In genomic region chr15:91028962-91029361, GRCm38 (mm10) we compare ENCODE assay signal across 16 mouse cellular contexts. TPM values are rescaled to one million over a fixed set of nuclear protein-coding genes. Genes with fewer than 3 reads are reported as not detected.
DNase-seq lines count a peak whose midpoint lies in the region; ATAC-seq and TF ChIP-seq lines count a peak whose summit lies in the region.
"Had no signal": no experiment of that assay in that cellular context is flagged by ENCODE, and none has a peak within 500 bp of the region (broad histone marks: within the 10 kb centered on the region; RNA-seq: fewer than 3 reads in every experiment).

No protein-coding gene starts in this region.

- H3K9ac ChIP-seq in embryonic facial prominence, embryonic 13.5 days = no peak overlapping the region
- no peak overlapping the region for H3K9ac ChIP-seq in limb, embryonic 12.5 days (replicated peaks)
- no peak overlapping the region for H3K9ac ChIP-seq in forebrain, embryonic 16.5 days (replicated peaks; ENCODE audit: low read depth, low read length)
- H3K9ac ChIP-seq in midbrain, postnatal 0 days (replicated peaks; ENCODE audit: low read length, poor library complexity, severe bottlenecking) = no peak overlapping the region
- H3K9ac ChIP-seq: embryonic facial prominence, embryonic 12.5 days; liver, embryonic 13.5 days had no signal

- no peak for ATAC-seq in embryonic facial prominence, embryonic 13.5 days (ENCODE audit: insufficient number of reproducible peaks, insufficient read depth, low FRiP score, low TSS enrichment, low read depth)
- ATAC-seq in limb, embryonic 12.5 days (ENCODE audit: insufficient number of reproducible peaks, insufficient read depth, low FRiP score, low TSS enrichment, low read depth) = no peak
- ATAC-seq in forebrain, embryonic 16.5 days = no peak
- no peak for ATAC-seq in midbrain, postnatal 0 days (ENCODE audit: low FRiP score)

- H3K9me3 ChIP-seq in embryonic facial prominence, embryonic 13.5 days = no peaks in the 10 kb centered on the region
- H3K9me3 ChIP-seq in embryonic facial prominence, embryonic 10.5 days = 0 out of 2 replicates have a peak, but pooled peaks cover 4% of the 10 kb centered on the region
- peaks cover 6% of the 10 kb centered on the region; the same call in 1 of the 2 replicates for H3K9me3 ChIP-seq in limb, embryonic 12.5 days
- no peaks in the 10 kb centered on the region for H3K9me3 ChIP-seq in limb, embryonic 10.5 days (replicated peaks)
- H3K9me3 ChIP-seq in forebrain, embryonic 16.5 days (ENCODE audit: control insufficient read depth, low read length) = no peaks in the 10 kb centered on the region; the same call in 1 of the 2 replicates
- no peaks in the 10 kb centered on the region for H3K9me3 ChIP-seq in midbrain, postnatal 0 days (ENCODE audit: low read length)
- H3K9me3 ChIP-seq: liver, embryonic 13.5 days had no signal

- no peaks in the 10 kb centered on the region for H3K27me3 ChIP-seq in embryonic facial prominence, embryonic 13.5 days
- H3K27me3 ChIP-seq in embryonic facial prominence, embryonic 10.5 days (replicated peaks; ENCODE audit: low read depth, poor library complexity, severe bottlenecking) = no peaks in the 10 kb centered on the region
- no peaks in the 10 kb centered on the region for H3K27me3 ChIP-seq in limb, embryonic 12.5 days
- no peaks in the 10 kb centered on the region for H3K27me3 ChIP-seq in limb, embryonic 10.5 days (ENCODE audit: low read depth, poor library complexity, severe bottlenecking)
- H3K27me3 ChIP-seq in forebrain, embryonic 16.5 days (replicated peaks; ENCODE audit: control insufficient read depth, insufficient read depth, low read length) = no peaks in the 10 kb centered on the region
- no peaks in the 10 kb centered on the region for H3K27me3 ChIP-seq in midbrain, postnatal 0 days (ENCODE audit: insufficient read depth, low read length)
- H3K27me3 ChIP-seq: embryonic facial prominence, embryonic 12.5 days; liver, embryonic 13.5 days had no signal

- DNase-seq in embryonic facial prominence, embryonic 10.5 days (ENCODE audit: low spot score) = no peak
- DNase-seq in limb, embryonic 10.5 days (ENCODE audit: low spot score) = no peak
- DNase-seq in midbrain, postnatal 0 days (ENCODE audit: low spot score) = no peak
- no peak for DNase-seq in T-cell, adult 2 months (ENCODE audit: low spot score)
- DNase-seq in urinary bladder, adult 2 months (ENCODE audit: low spot score) = no peak
- DNase-seq: cerebellum, adult 9-10 months; gastrocnemius, postnatal 14 days; kidney, adult 18-20 months; layer of hippocampus, postnatal 36 days; liver, embryonic 13.5 days had no signal

- peaks cover 4% of the 10 kb centered on the region; the same call in 1 of the 2 replicates for H3K4me1 ChIP-seq in embryonic facial prominence, embryonic 13.5 days
- H3K4me1 ChIP-seq in embryonic facial prominence, embryonic 10.5 days = no peaks in the 10 kb centered on the region
- no peaks in the 10 kb centered on the region for H3K4me1 ChIP-seq in limb, embryonic 12.5 days (replicated peaks)
- no peaks in the 10 kb centered on the region for H3K4me1 ChIP-seq in limb, embryonic 10.5 days
- H3K4me1 ChIP-seq in forebrain, embryonic 16.5 days (replicated peaks; ENCODE audit: control insufficient read depth, insufficient read depth, low read length) = peaks cover 8% of the 10 kb centered on the region
- no peaks in the 10 kb centered on the region for H3K4me1 ChIP-seq in midbrain, postnatal 0 days (ENCODE audit: insufficient read depth, low read length)
- H3K4me1 ChIP-seq: embryonic facial prominence, embryonic 12.5 days; liver, embryonic 13.5 days had no signal

- H3K27ac ChIP-seq in embryonic facial prominence, embryonic 13.5 days = peak overlapping the region; percentile 60
- no peak overlapping the region for H3K27ac ChIP-seq in embryonic facial prominence, embryonic 10.5 days (replicated peaks)
- H3K27ac ChIP-seq in limb, embryonic 12.5 days = 0 out of 2 replicates have a peak overlapping the region, but pooled peaks have one; percentile 59
- no peak overlapping the region for H3K27ac ChIP-seq in limb, embryonic 10.5 days
- H3K27ac ChIP-seq in forebrain, embryonic 16.5 days (ENCODE audit: low read length) = peak overlapping the region; percentile 53
- H3K27ac ChIP-seq in midbrain, postnatal 0 days (ENCODE audit: low read depth, low read length) = peak overlapping the region; percentile 26
- H3K27ac ChIP-seq: embryonic facial prominence, embryonic 12.5 days; liver, embryonic 13.5 days had no signal

- no peak for TF ChIP-seq CTCF in midbrain, postnatal 0 days (IDR thresholded peaks at IDR 0.05)

- no peak overlapping the region for H3K4me3 ChIP-seq in embryonic facial prominence, embryonic 13.5 days
- no peak overlapping the region for H3K4me3 ChIP-seq in embryonic facial prominence, embryonic 10.5 days
- H3K4me3 ChIP-seq in limb, embryonic 12.5 days (replicated peaks) = no peak overlapping the region
- no peak overlapping the region for H3K4me3 ChIP-seq in limb, embryonic 10.5 days
- H3K4me3 ChIP-seq in forebrain, embryonic 16.5 days (replicated peaks; ENCODE audit: low read length) = no peak overlapping the region
- no peak overlapping the region for H3K4me3 ChIP-seq in midbrain, postnatal 0 days (ENCODE audit: low read depth, low read length)
- H3K4me3 ChIP-seq: embryonic facial prominence, embryonic 12.5 days; liver, embryonic 13.5 days had no signal

- WGBS in embryonic facial prominence, embryonic 13.5 days = 81% methylated on average over 10 of the region's 10 CpGs
- WGBS in embryonic facial prominence, embryonic 10.5 days = 90% methylated on average over 10 of the region's 10 CpGs
- 92% methylated on average over 10 of the region's 10 CpGs for WGBS in limb, embryonic 12.5 days
- 92% methylated on average over 10 of the region's 10 CpGs for WGBS in limb, embryonic 10.5 days
- 73% methylated on average over 10 of the region's 10 CpGs for WGBS in forebrain, embryonic 16.5 days
- WGBS in midbrain, postnatal 0 days = 88% methylated on average over 10 of the region's 10 CpGs

- no peaks in the 10 kb centered on the region for H3K36me3 ChIP-seq in embryonic facial prominence, embryonic 13.5 days
- peaks cover 10% of the 10 kb centered on the region for H3K36me3 ChIP-seq in embryonic facial prominence, embryonic 10.5 days (replicated peaks)
- H3K36me3 ChIP-seq in limb, embryonic 12.5 days = no peaks in the 10 kb centered on the region
- H3K36me3 ChIP-seq in limb, embryonic 10.5 days = no peaks in the 10 kb centered on the region
- no peaks in the 10 kb centered on the region for H3K36me3 ChIP-seq in forebrain, embryonic 16.5 days (ENCODE audit: control insufficient read depth, insufficient read depth)
- no peaks in the 10 kb centered on the region for H3K36me3 ChIP-seq in midbrain, postnatal 0 days (ENCODE audit: insufficient read depth, low read length)
- H3K36me3 ChIP-seq: embryonic facial prominence, embryonic 12.5 days; G1E; liver, embryonic 13.5 days had no signal

- H3K4me2 ChIP-seq in embryonic facial prominence, embryonic 13.5 days = no peak overlapping the region
- H3K4me2 ChIP-seq in limb, embryonic 12.5 days = no peak overlapping the region
- no peak overlapping the region for H3K4me2 ChIP-seq in forebrain, embryonic 16.5 days (ENCODE audit: low read length)
- H3K4me2 ChIP-seq in midbrain, postnatal 0 days (ENCODE audit: low read depth, low read length, poor library complexity, severe bottlenecking) = no peak overlapping the region
- H3K4me2 ChIP-seq: embryonic facial prominence, embryonic 12.5 days; liver, embryonic 13.5 days had no signal

RNA-seq across cellular contexts. Expression of gene Kif21a, which starts 20.8 kb away (rescaled TPM):
- polyA plus RNA-seq in embryonic facial prominence, embryonic 13.5 days (2015; fragmentation: Nextera tagmentation; extraction: Ambion mirVana) = 7.9 and 8.9 TPM in 2 replicates
- 9.2 and 11.5 TPM in 2 replicates for polyA plus RNA-seq in embryonic facial prominence, embryonic 10.5 days (2016; fragmentation: Nextera tagmentation; extraction: Ambion mirVana)
- polyA plus RNA-seq in limb, embryonic 12.5 days (2016; fragmentation: Nextera tagmentation; extraction: Ambion mirVana) = 6.1 and 6.3 TPM in 2 replicates
- polyA plus RNA-seq in limb, embryonic 10.5 days (2016; fragmentation: Nextera tagmentation; extraction: Ambion mirVana) = 2.1 and 3.1 TPM in 2 replicates
- polyA plus RNA-seq in forebrain, embryonic 16.5 days (2015; fragmentation: Nextera tagmentation; extraction: Ambion mirVana) = 49.0 and 53.7 TPM in 2 replicates
- 64.9 and 68.7 TPM in 2 replicates for total RNA-seq in midbrain, postnatal 0 days (2014; rRNA removed)
- 28.4 and 33.2 TPM in 2 replicates for polyA plus RNA-seq in midbrain, postnatal 0 days (2015; fragmentation: Nextera tagmentation; extraction: Ambion mirVana)
- polyA plus RNA-seq in urinary bladder, adult 2 months (2012; rRNA removed) = 7.5 and 8.7 TPM in 2 replicates
- total RNA-seq: G1E; megakaryocyte, adult 5-6 weeks had no signal
- polyA plus RNA-seq: G1E had no signal

Comparison
In these comparisons a context has a peak if more than half of its experiments do, and no peak if none do; other contexts are left out.
1. H3K27ac ChIP-seq: peak in embryonic facial prominence, embryonic 13.5 days (single experiment), limb, embryonic 12.5 days (single experiment), forebrain, embryonic 16.5 days (single experiment) and midbrain, postnatal 0 days (single experiment); none in embryonic facial prominence, embryonic 10.5 days (single experiment) and limb, embryonic 10.5 days (single experiment).